Mouse (Mus musculus): ENCODE data around the gene Ppm1f.
"Not testable (repeated sequence)": the region's sequence is repeated elsewhere in the genome, so short reads cannot be mapped to it uniquely, and the experiment has no call there.

Gene Ppm1f

GRCm38 (mm10) chr16:16896382-16897055 is at the start of gene Ppm1f:
TSS of gene Ppm1f (plus strand) at chr16:16896469.
- peak; percentile 95 to 99 for DNase-seq (ENCODE audit: low spot score in 2 of 2)

GRCm38 (mm10) chr16:16849196-16849595 is 47.1 kb upstream of the Ppm1f start:
- no peak for DNase-seq (ENCODE audit: low spot score in 2 of 2)

GRCm38 (mm10) chr16:16852411-16852810 is 43.9 kb upstream of the Ppm1f start:
- no peak for DNase-seq (ENCODE audit: low spot score in 2 of 2)

- peak; percentile 56 to 80 for DNase-seq (ENCODE audit: low spot score in 2 of 2)
Measured at GRCm38 (mm10) chr16:16854836-16855235, 41.4 kb upstream of the Ppm1f start.

GRCm38 (mm10) chr16:16855541-16855940 is 40.7 kb upstream of the Ppm1f start:
- DNase-seq (ENCODE audit: low spot score in 2 of 2): no peak

- DNase-seq (ENCODE audit: low spot score in 2 of 2): not testable (repeated sequence)
Measured at GRCm38 (mm10) chr16:16856054-16856453, 40.2 kb upstream of the Ppm1f start.

- DNase-seq (ENCODE audit: low spot score in 2 of 2): peak in 1 of 2 experiments; percentile 56
Measured at GRCm38 (mm10) chr16:16856731-16857476, 39.4 kb upstream of the Ppm1f start.

GRCm38 (mm10) chr16:16862288-16862687 is 34.0 kb upstream of the Ppm1f start:
- no peak for DNase-seq (ENCODE audit: low spot score in 2 of 2)

- no peak for DNase-seq (ENCODE audit: low spot score in 2 of 2)
Measured at GRCm38 (mm10) chr16:16863978-16864377, 32.3 kb upstream of the Ppm1f start, which contains the start of gene Igll1. TSS of gene Igll1 (minus strand) at chr16:16863985.

- DNase-seq (ENCODE audit: low spot score in 2 of 2): peak in 1 of 2 experiments; percentile 18
Measured at GRCm38 (mm10) chr16:16865217-16865616, 31.1 kb upstream of the Ppm1f start.

GRCm38 (mm10) chr16:16865696-16866561 is 30.3 kb upstream of the Ppm1f start:
- no peak for DNase-seq (ENCODE audit: low spot score in 2 of 2)

GRCm38 (mm10) chr16:16870241-16870616 is 26.0 kb upstream of the Ppm1f start:
- DNase-seq (ENCODE audit: low spot score in 2 of 2): no peak

- DNase-seq (ENCODE audit: low spot score in 2 of 2): peak; percentile 86 to 91
Measured at GRCm38 (mm10) chr16:16870617-16871331, 25.5 kb upstream of the Ppm1f start, which contains the start of the genes Top3b and Vpreb1. TSS of gene Top3b (plus strand) at chr16:16870736. TSS of gene Vpreb1 (minus strand) at chr16:16870843.

GRCm38 (mm10) chr16:16879025-16879424 is 17.2 kb upstream of the Ppm1f start:
- no peak for DNase-seq (ENCODE audit: low spot score in 2 of 2)

GRCm38 (mm10) chr16:16888341-16888740 is 7.9 kb upstream of the Ppm1f start:
- no peak for DNase-seq (ENCODE audit: low spot score in 2 of 2)

- no peak for DNase-seq (ENCODE audit: low spot score in 2 of 2)
Measured at GRCm38 (mm10) chr16:16892366-16892765, 3.9 kb upstream of the Ppm1f start.

- peak; percentile 39 to 69 for DNase-seq (ENCODE audit: low spot score in 2 of 2)
Measured at GRCm38 (mm10) chr16:16896015-16896381, 271 bp upstream of the Ppm1f start.

GRCm38 (mm10) chr16:16897056-16897584 is 851 bp downstream of the Ppm1f start:
- DNase-seq (ENCODE audit: low spot score in 2 of 2): no peak

GRCm38 (mm10) chr16:16902329-16902728 is 6.1 kb downstream of the Ppm1f start:
- no peak for DNase-seq (ENCODE audit: low spot score in 2 of 2)

- no peak for DNase-seq (ENCODE audit: low spot score in 2 of 2)
Measured at GRCm38 (mm10) chr16:16903188-16903587, 6.9 kb downstream of the Ppm1f start.

- DNase-seq (ENCODE audit: low spot score in 2 of 2): no peak
Measured at GRCm38 (mm10) chr16:16907799-16908198, 11.5 kb downstream of the Ppm1f start.
